Mouse (Mus musculus) layer of hippocampus, postnatal 14 days (tissue): Measurements from ENCODE around the gene Psmg3. TPM values are rescaled to one million over a fixed set of nuclear protein-coding genes. Genes with fewer than 3 reads are reported as not detected.

Source experiments
- DNase-seq, 2 experiments: peaks; one replicate each; pipeline ENCODE4 v3.0.0; 2021 to 2022; ENCODE audit warnings: low spot score in 2 of 2, mixed read lengths in 1 of 2
- total RNA-seq, 2 experiments: library from RNA; stranded (reverse); gene quantifications; 2 replicates each; pipeline ENCODE4 v1.2.3; 2021

The Psmg3 gene
- total RNA-seq, 2 experiments from 2014 or later, result 17.5 to 18.8 TPM

GRCm38 (mm10) chr5:139796001-139796620 lies 30.6 kb downstream of the Psmg3 start:
- DNase-seq, result no peak

DNA sequence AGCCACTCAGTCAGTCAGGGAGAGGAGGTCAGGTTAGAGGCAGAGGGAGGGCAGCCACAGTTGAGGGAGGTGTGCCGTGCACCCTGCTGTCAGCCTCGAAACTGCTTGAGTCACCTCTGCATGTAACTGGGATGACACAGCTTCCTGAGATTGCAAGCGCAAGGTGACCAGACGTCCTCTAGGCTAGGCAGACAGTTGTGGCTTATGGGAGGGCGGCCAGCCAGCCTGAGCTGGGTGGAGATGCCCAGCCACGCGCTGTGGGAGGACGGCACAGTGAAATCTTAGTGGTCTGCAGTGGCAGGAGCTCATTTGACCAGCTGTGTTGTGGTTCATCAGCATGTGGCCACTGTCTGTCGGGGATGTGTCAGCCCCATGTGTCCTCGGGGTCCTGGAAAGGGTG lies 31.7 kb downstream of the Psmg3 start:
- DNase-seq, result no peak

GRCm38 (mm10) chr5:139794137-139794536 lies 32.5 kb downstream of the Psmg3 start:
- DNase-seq, result no peak

- DNase-seq, result no peak
Measured at GRCm38 (mm10) chr5:139793338-139794089, 33.2 kb downstream of the Psmg3 start.

DNA sequence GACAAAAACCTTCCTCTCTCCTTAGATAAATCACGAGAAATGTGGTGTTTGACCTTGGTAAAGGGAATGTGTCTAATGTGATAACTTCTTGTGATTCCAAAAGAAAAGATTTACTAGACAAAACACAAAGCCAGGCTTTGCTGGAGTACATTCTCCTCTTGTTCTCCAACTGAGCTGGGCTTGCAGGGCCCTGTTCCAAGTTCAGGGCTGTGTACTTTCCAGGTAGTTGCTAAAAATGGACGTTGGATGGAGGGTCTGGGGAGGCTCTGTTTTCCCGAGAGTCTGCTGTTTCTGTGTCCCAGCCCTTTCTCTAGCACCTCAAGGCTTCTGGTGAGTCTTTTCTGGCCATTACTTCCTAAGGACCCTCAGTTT lies 33.7 kb downstream of the Psmg3 start:
- no peak for DNase-seq

DNA sequence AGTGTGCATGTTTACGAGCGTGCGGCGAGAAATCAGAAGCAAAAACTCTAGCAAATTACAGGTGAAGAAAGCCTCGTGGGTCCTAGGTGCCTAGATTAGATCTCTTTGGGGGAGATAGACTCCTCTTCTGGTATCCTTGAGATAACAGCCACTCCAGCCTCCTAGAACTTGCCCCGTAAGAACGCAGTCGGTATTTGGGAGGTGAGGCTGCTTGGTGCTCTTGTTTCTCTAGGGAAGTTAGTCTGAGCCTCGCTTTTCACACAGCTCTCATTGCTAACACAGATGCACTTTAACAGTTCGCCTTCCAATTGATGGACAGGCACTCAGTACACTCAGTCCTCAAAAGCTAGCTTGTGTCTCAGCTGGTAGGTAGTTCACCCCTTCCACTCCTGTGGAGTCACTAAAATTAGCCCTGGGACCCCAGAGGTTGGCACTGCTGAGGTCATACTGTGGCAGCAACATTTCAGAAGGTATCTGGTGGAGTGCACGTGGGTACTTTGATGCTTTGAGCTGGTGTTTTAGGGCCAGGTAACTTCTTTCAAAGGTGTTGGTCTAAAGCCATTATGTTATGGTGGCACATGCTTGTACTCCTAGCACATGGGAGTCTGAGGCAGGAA lies 34.4 kb downstream of the Psmg3 start:
- no peak for DNase-seq

- peak; percentile 92 to 95 for DNase-seq
Measured at GRCm38 (mm10) chr5:139791227-139792158, 35.2 kb downstream of the Psmg3 start, which contains the start of gene Mafk. Gene Mafk, plus strand, starts transcription at chr5:139791513.

DNA sequence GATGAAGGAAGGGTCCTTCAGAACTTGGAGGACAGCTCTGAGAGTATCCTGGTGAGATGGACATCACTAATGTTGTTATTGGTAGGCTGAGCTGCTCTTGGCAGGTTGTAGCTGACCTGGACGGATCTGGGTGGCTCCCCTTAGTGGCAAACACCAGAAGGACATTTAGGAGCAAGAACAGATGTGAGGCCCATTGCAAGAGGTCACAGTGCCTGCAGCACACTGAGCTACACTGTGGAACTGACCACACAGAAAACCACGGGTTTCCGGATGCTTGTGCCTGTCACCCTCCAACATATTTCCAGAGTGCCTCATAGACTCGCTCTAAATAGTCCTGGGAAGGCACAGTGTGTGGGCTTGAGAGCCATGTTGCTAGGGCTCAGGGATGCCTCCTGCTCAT lies 37.2 kb downstream of the Psmg3 start:
- no peak for DNase-seq

DNA sequence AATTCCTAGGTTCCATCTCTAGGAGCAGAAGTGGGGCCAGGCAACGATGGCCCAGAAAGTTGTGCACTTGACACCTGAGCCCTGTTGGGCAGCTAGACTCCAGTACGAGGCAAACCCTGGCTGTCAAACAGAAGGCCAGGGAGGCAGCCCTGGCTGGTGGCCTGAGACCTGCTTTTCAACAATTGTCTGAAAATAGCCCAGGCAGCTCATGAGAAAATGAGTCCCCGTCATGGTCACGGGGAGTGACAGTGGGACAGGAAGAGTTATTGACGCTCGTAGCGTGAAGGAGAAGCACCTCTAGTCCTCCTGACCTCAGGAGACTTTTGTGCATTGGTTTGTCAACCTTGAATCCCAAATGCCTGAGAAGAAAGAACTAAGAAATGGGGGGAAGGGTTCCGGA lies 45.3 kb downstream of the Psmg3 start:
- no peak for DNase-seq

DNA sequence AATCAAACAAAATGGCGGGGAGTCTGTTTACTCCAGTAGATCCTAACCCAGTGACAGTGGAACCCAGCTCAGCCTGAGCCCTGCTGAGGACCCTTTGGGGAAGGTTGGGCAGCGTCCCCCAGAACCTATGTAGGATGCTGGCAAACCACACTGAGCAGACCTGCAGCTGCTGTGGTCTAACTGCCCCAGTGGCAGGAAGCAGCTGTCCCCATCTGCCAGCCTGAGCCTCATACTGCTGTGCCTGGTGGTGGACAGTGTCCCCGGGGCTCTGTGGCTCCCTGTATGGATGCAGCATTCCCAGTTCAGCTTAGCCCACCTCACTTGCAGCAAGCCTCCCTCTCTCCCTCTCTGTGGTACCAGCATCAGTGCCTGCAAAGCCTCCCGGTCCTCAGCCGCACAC lies 49.7 kb downstream of the Psmg3 start:
- DNase-seq, result no peak

- DNase-seq, result peak; percentile 93 to 97
Measured at GRCm38 (mm10) chr5:139775216-139775926, 51.3 kb downstream of the Psmg3 start, which contains the start of gene Ints1. Gene Ints1, minus strand, starts transcription at chr5:139775674.

Other genes starting within 250 kb of the Psmg3 start
- gene Micall2, start 90.5 kb downstream of the Psmg3 start, total RNA-seq, result 1 to 10 TPM; 2.5 to 2.6 TPM
- 10 to 100 TPM; 83.6 to 97.2 TPM for gene Ints1, start 51.2 kb downstream of the Psmg3 start, total RNA-seq
- 10 to 100 TPM in 1 of 2 experiments, 1 to 10 TPM in 1; 9.4 to 10.4 TPM for gene Mafk, start 35.4 kb downstream of the Psmg3 start, total RNA-seq
- under 1 TPM; 0.48 to 0.57 TPM for gene Tmem184a, start 7.0 kb downstream of the Psmg3 start, total RNA-seq
- not detected for gene Gm26938, start 478 bp downstream of the Psmg3 start, total RNA-seq
- 10 to 100 TPM; 29.9 to 33.8 TPM for gene Elfn1, start 81.1 kb upstream of the Psmg3 start, total RNA-seq